Mouse (Mus musculus) kidney, postnatal 36 days (tissue): ENCODE data around the gene Gm4767.
"Not testable (repeated sequence)": the region's sequence is repeated elsewhere in the genome, so short reads cannot be mapped to it uniquely, and the experiment has no call there.

Experiments
- DNase-seq, 2 experiments: peaks; one replicate each; pipeline ENCODE4 v3.0.0; 2021 to 2022; ENCODE audit warnings: mixed read lengths in 2 of 2

The Gm4767 gene

DNA sequence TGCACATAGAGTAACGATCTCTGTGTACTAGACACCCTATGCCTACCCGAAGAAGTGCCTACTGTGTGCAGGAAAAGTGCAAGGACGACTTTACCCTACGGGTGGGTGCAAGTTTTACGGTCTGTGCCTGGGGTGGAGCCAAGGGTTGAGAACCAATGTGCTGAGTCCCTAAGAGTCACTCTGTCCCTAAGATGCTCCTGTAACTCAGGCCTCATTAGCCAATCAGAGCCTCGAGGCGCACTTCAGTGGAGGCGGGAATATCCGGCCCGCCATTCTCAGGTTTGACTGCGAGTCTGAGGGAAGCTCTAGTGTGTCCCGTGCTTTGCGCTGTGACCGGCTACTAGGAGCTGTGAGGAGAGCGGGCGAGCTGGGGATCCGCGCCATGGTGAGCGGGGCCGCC lies at the start of gene Gm4767:
Gm4767 (plus strand) TSS at position 288 of the 400 bp plus-strand sequence.
- DNase-seq: peak; percentile 0 to 2

DNA sequence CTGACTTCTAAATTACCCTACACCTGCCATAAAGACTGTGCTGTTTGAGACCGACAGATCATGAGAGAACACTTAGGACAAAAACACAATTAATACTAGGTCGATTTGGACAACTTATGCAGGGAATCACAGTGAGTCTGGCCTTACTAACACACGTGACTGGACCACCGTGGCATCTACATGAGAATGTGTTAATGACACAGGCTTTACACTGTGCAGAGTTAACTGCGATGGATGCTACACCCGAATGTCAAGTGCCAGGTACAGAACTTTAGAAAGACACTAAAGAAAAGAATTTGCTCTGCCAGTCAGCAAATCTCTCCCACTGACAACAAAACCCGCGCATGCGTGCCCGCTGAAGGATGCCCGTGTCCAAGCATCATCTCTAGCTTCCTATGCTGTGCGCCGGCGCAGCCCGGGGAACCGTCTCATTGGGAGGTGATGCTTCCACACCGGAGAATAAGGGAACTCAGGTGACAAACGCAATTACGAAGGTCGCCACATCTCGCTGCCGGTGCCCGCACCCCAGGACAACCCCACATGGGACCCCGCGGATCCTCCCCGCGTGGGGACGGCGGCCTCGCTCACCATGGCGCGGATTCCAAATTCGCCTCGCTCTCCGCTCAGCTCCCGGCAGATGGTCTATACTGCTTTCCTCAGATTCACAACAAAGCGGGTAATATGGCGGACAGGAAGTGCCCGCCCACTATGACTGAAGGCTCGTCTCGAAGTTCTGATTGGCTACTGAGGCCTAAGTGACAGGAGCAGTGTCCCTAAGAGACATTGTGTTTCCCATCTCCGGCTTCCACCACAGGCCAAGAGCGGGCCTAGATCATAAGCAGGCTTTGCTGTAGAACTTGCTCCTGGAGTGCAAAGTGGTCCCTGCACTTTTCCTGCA lies 41.2 kb upstream of the Gm4767 start, which contains the start of gene Gm3055:
Gm3055 (minus strand) TSS at position 656 of the 898 bp plus-strand sequence.
- not testable (repeated sequence) for DNase-seq

DNA sequence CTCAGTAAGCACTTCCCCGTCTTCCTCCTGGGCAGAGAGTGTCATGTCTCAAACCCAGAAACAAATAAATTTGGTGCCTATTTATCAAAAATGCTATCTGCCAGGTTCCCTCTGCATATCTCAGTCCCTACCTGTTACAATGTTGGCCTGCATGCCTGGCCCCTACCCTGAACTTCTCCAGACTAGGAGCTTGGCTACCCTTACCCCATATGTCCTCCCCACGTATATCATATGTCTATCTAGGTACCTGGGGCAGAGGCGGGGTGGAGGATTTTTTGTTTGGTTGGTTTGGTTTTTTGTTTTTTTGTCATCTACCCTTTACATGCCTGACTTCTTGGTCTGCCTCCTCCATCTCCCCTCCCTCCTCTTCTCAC lies 40.6 kb upstream of the Gm4767 start:
- not testable (repeated sequence) for DNase-seq

DNA sequence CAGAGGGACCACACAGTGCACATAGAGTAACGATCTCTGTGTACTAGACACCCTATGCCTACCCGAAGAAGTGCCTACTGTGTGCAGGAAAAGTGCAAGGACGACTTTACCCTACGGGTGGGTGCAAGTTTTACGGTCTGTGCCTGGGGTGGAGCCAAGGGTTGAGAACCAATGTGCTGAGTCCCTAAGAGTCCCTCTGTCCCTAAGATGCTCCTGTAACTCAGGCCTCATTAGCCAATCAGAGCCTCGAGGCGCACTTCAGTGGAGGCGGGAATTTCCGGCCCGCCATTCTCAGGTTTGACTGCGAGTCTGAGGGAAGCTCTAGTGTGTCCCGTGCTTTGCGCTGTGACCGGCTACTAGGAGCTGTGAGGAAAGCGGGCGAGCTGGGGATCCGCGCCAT lies 34.2 kb downstream of the Gm4767 start:
- DNase-seq: not testable (repeated sequence)

DNA sequence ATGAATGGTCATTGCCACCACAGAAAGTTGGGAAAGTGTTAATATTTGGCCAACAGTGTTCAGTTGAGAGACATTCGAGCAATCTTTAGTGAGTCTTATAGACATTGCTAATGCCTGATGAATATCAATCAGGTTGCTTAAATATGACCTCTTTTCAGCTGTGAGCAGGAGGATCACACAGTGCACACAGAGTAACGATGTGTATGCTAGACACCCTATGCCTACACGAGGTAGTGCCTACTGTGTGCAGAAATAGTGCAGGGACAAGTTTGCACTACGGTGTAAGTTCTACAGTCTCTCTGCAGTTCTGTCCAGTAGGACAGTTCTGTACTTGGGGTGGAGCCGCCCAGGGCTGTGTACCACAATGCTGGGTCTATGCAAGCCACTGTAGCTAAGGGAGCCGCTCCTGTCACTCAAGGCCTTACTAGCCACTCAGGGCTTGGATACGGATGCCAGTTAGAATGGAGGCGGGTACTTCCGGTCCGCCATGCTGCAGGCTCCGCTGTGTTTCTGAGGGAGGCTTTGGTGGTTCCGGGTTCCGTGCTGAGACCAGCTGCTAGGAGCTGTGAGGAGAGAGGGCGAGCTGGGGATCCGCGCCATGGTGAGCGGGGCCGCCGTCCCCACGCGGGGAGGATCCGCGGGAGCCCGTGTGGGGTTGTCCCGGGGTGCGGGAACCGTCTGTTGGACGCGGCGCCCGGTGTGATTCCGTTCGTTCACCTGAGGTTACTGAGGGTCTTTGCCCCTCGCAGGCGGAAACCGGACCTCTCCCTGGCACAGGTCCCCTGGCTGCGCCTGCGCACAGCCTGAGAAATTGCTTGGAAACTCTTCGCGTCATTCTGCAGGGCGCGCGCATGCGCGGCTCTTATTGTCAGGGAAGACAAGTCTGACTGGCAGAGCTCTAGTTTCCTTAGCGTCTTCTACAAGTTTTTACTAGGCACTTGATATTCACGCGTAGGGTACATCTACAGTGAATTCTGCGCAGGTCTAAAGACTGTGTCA lies 51.7 kb downstream of the Gm4767 start, which contains the start of gene Gm32687:
Gm32687 (plus strand) TSS at position 526 of the 999 bp plus-strand sequence.
- DNase-seq: peak in 1 of 2 experiments; percentile 1
